Mouse (Mus musculus) induced T-regulatory cell, adult 2 months (primary cell): Measurements from ENCODE around the gene Bmp7.

ENCODE experiments used
- DNase-seq: peaks from one replicate; pipeline ENCODE4 v3.0.0-alpha.2; 2012; ENCODE audit warnings: low read depth

Bmp7 gene

DNA sequence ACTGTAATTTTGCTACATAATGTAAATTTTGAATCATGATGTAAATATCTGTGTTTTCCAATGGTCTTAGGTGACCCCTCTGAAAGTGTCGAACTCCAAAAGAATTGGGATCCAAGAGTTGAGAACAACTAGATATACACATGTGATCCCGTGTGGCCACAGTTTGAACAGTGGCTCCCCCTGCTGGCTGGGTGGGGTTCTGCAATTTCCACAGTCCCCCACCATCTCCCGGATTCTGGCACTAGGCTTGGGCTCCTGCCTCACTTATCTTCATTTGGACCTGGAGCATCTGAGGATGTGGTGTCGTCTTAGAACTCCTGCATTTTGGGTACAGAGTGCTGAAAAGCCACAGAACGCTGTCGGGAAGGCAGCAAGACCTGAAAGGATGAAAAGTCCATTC, 91.9 kb downstream of the Bmp7 start:
- peak; percentile 59 for DNase-seq

DNA sequence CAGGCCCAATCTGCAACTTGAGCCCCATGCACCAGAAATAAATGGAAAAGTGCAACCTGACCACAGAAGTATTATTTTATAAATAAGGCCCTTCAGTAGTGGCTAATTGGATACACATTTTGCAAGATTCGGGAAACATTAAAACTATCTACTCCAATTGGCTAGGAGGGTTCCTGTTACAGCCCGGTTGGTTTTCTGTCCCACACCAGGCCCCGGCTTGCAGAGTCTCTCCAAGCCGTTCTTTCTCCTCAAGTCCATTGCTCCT, 93.9 kb downstream of the Bmp7 start:
- DNase-seq, result no peak

DNA sequence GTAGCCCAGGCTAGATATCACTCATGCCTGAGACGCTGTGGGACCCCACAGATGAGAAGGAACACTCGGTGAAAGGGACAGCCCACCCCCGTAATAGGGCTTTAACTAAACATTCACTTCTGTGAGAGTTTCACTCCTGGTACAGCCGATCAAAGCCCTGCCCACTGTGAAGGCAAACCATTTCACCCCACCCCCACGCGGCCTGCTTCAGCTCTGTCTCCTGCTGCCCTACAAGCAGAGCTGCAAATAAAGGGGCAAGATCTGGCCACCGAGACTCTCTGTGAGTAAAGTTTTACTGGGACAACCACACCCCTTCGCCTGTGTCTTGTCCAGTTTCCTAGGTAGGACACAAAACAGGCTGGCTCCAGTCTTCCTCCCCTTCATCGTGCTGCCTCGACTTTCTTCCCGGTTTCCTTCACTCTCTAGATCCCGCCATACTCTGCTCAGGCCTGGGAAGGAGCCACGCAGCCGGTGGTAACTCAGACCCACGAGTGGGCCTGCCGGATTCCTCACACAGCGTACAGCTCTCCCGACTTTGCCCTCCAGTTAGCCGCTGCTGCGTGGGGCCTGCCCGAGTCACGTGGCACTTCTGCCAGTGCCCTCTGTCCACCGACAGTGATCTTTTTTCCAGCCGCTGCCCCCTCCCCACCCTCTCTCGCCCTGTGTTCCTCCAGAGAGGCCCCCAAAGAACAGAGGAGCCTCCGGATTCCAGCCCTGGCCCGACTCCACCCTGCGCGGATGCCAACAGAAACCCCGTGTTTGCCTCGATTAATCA, 94.4 kb downstream of the Bmp7 start:
- DNase-seq, result no peak

DNA sequence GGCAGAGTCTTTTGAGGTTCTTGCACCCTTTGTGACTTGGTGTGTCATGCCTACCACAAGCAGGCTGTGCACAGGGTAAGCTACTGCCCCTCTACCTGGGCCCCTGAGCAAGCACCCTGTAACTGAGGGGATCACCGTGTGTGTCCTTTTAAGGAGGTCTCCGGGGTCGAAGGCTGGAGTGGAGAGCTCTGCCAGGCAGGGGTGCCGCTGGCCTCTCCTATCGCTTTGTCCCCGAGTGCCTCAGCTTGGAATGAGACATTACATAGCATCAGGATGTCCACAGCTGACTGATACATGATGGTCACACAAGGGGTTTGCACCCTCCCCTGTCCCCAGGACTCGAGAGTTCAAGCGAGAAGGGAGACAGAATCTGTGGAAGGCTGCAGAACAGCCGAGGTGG, 96.2 kb downstream of the Bmp7 start:
- DNase-seq, result no peak

DNA sequence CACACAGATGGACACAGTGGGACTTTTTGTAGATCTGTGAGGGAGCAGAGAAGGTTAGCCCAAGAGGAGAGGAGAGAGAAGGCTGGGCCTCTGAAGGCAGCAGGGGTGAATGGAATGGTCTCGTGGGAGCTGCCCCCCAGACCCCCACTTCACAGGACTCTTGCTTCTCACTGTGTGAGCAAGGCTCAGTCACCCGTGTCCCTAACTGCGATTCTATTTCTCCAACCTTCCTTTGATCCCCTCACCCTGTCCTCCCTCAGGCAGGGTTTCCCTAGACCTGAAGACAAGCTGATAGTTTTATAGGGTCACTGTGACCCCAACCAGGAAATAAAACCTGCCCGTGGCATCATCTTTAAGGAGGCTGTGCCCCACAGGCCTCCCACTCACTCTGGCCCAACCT, 97.8 kb downstream of the Bmp7 start:
- no peak for DNase-seq

DNA sequence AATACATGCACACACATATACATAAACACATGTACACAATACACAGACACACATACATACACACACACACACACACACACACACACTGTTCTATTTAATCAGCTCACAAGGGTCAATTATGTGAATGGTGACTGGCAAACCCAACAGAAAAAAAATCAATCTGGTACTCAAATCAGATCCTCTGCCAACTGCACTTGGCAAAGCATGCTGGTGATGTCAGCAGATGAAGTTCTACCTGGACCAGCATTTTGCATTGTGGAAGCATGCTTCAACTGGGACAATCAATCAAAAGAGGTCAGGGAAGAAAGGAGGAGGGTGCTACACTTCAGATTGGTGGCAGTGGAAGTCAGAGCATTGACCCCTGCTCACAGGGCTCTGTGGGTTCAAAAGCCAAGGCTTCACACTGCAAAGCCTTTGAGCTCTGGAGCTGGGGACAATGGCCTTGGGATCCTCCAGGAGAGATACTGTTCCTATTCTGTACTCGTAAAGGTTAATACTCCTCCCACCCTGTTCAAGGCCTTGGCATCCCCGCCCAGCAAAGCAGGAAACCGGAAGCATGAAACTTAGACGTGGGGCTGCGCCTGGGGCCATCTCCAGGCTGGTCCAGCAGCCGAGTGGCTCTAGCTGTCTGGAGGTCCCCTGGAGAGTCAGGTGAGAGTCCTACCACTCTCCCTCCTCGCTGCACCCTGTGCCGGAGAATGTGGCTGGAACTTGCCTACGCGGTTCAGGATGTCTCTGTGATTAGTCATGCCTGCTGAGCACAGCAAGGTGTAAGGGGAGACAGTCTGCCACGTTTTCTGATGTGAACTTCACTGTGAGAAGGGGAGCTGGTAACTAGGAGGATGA, 99.0 kb downstream of the Bmp7 start:
- no peak for DNase-seq

DNA sequence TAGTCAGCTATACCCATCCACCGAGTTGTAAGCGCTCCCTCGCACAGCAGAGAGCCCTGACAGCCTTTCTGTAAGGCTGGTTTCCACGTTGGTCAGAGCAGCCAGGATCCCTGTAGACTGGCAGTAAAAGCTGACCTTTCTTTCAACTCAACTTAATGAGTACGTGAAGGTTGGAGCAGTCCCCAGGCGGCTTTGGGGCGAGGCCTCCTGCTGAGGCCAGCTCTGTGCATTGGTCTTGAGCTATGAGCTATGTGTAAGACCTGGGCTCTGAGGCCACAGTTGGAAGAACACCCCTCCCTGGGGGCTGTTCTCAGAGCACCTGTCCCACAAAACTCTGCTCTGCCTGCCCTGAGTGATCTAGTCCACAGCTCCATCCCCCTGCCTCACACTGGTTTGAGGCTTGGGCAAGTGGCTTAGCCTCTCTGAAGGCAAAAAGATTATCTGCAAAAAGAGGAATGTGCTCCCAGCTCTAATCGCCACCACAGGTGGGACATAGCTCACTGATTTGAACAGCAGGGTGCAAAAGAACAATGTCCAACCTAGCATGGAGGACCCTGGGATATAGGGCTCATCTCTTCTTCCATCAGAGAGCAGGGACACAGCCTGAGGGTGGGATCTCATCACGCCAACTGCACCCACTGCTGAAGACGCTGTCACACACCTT, 100.7 kb downstream of the Bmp7 start:
- DNase-seq, result no peak

DNA sequence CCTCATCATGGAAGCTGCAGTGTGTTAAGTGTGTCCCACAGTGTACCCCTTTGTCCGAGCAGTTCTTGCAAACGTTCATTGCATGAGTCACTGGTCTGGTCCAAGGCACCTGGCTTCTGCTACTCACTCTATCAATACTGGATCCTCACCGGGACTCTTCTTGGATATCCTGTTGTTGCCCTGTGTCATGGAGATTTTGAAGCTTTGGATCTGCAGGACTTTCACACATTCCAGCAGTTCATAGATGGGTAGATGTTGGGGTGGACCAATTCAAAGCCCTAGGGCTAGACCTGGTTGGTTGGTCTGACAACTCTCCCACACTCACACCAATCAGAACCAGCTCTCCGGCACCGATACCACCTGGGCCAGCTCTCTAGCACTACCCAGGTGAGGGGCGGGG, 103.6 kb downstream of the Bmp7 start:
- no peak for DNase-seq

DNA sequence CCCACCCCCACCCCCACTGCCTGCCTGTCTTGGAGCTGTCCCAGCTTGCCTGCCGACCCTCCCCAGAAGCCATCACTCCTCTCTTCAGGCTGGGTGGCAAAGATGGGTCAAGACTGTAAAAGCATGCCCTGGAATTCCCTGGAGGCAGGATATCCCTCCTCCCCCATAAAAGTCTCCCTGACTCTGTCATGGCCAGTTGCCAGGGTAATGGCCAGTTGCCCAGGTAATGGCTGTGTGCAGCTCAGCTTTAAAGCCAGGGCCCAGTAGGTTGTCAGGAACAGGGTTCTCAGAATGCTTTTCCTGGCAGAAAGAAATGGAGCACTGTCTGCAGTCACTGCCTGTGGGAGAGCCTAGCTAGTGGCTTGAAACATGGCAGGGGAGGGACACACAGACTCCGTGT, 106.9 kb downstream of the Bmp7 start:
- no peak for DNase-seq

DNA sequence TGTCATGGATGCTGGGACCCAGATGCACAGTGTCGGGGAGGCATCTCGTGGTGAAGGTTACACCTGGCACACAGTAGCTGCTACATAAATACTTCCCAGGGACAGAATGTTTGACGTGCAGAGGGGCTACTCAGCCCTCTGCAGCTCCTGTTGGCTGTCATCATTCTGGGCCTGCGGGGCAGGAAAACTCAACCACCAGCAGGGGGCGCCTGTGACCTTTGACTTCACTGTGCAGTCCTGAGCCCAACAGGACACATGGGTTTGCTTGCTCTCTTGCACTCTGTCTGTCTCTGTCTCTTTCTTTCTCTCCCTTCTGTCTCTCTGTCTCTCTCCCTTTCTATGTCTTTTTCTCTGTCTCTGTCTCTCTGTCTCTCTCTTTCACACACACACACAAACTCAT, 108.4 kb downstream of the Bmp7 start:
- DNase-seq, result peak; percentile 84

DNA sequence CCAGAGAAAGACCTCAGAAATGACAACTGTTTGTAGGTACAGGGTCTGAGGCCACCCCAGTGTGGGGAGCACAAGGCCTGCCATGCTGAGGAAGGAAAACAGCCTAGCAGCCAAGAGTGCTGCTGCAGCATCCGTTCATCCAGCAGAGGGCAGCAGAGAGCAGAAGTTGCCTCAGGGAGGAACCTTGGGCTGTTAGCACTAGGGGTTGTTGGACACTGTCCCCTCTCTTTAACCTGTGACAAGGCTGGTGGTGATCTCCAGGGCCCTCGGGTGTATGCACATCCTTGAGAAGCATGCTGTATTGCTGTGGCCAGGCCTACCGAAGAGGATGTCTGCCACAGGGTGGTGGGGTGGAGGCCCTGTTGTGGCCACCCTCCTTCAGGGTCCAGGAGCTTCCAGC, 109.0 kb downstream of the Bmp7 start:
- peak; percentile 90 for DNase-seq

DNA sequence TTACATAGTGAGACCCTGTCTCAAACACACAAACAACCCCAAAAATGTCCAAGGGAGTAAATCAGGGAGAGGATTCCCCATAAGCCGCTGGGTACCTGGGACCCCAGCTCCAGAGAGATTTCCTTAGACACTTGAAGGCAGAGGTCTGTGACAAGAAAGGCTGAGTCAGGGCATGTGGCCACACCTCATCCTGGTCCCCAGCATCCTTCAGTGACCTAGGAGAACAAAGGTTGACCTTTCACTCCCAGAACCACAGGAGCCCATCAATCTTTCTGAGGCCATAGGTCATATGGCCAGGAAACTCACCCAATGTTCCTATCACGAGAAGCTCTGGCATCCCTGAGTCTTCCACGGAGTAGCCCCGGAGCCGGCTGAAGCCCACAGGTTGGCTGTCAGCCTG, 111.9 kb downstream of the Bmp7 start:
- no peak for DNase-seq

DNA sequence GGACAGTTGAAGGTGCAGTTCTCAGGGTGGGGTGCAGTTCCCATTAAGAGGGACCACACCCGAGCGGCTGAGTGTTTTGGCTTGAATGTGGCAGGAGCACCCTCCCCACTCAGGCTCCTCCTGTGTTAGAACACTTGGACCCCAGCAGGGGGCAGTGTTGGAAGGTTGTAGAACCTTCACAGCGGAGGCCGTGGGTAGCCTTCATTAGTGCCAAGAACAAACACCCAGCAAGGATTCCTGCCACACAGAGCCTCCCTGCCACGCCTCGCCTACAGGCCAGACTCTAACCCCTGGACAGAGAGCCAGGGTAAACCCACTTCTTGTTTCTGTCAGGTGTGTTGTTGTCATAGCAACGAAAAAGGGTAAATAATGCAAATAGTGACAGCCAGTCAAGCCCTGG, 112.6 kb downstream of the Bmp7 start:
- peak; percentile 79 for DNase-seq

DNA sequence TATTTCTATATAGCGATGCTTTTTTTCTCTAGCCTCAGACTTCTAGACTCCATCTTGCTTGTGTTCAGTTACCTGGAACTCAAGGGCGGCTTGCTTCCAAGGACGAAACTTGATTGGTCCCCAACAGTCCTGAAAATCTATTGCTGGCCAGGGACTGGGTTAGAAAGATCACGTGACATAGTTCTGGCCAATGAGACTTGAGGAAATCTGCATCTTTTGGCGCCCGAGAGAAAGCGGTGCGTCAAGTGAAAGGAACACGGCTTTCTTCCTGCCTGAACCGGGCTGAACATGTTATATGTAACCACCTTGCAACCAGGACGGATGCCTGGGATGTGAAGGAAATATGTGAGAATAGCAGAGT, 114.4 kb downstream of the Bmp7 start:
- DNase-seq, result no peak

DNA sequence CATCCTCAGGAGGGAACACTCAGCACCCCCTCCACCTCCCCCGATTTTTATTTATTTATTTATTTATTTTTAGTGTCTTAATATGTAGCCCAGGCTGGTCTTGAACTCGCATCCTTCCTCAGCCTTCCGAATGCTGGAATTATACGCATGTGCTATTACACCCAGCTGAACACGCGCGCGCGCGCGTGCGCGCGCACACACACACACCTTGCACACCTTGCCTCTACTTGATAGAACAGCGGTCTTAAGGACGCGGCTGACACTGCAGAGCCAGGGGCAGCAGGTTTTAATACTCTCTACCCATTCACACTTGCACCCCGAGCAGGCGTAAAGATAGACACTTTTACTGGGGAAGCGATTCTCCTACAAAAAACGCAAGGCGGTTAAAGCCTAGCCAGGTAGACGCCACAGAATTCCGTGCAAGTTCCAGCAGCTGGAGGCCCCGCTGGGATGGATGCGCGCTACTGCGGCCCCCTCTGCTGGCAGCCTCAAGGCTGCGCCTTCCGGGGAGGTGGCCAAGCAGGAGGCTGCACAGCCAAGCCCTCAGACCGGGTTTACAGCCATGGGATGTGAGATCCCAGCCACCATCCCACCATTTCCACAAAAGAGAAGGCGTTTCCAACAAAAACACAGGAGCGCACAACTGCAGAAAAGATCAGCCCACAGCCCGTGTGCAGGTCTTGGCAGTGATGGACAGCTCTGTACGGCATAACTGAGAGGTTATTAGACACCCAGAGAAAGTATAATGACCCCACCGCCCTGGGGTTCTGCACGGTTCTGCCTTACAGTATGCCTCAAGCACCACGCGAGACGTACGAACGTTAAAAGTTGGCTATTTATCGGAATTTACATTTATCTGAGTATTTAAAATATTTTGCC, 115.0 kb downstream of the Bmp7 start:
- no peak for DNase-seq

DNA sequence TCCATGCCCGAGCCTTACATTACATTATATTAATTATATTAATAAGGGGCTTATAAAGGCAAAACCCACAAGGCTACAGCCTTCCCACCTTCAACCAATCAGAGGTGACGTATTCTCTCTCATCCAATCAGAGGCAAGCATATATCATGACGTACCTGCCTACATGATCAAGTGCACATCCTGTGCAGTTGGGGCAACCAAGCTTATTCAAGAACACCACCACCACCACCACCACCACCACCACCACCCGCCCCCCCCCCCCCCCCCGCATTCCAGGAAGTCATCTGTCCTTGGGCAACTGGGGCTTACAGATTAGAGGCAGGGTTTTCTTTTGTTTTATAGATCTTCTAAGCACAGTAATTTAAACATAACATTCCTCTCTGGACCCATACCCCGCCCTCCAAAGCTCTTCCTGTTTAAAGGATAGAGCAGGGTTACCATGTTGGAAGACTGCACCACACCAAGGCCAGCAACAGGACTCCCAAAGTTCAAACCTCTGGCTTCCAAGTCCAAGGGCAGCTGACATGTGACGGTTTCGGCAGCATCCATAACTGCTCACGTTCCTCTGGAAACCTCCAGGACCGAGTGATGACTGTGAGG, 121.4 kb downstream of the Bmp7 start:
- DNase-seq, result no peak
